Mouse (Mus musculus) heart, embryonic 13.5 days (tissue): ENCODE measurements around the gene Chst11. TPM values are rescaled to one million over a fixed set of nuclear protein-coding genes. Genes with fewer than 3 reads are reported as not detected.
A peak's percentile ranks its signal among the peaks of the same experiment; 100 is the strongest.

Source experiments
- ATAC-seq: fragments of 200-750 bp; cut with Nextera tagmentation; 2 replicates; pipeline ENCODE4 v1.8.0; 2017; ENCODE audit warnings: moderate TSS enrichment; ENCODE audit not compliant: insufficient number of reproducible peaks, low FRiP score, low TSS enrichment; ENCODE audit errors: extremely low read depth
- H3K27ac ChIP-seq: fragments of 300-500 bp; sonication (generic); replicated peaks from 2 replicates; pipeline ENCODE4 v1.5.1; 2015; ENCODE audit warnings: moderate library complexity, mild to moderate bottlenecking, inconsistent platforms
- H3K27me3 ChIP-seq: fragments of 300-500 bp; sonication (generic); replicated peaks from 2 replicates; pipeline ENCODE4 v1.6.1; 2015; ENCODE audit warnings: mild to moderate bottlenecking, inconsistent platforms
- H3K36me3 ChIP-seq: fragments of 300-500 bp; sonication (generic); 2 replicates; pipeline ENCODE4 v1.6.1; 2015; ENCODE audit warnings: mild to moderate bottlenecking, inconsistent platforms
- H3K4me1 ChIP-seq: fragments of 300-500 bp; sonication (generic); 2 replicates; pipeline ENCODE4 v1.6.1; 2015; ENCODE audit warnings: inconsistent platforms
- H3K4me2 ChIP-seq: fragments of 300-500 bp; sonication (generic); 2 replicates; pipeline ENCODE4 v1.6.1; 2015; ENCODE audit warnings: inconsistent platforms, mild to moderate bottlenecking, moderate library complexity
- H3K4me3 ChIP-seq: fragments of 300-500 bp; sonication (generic); 2 replicates; pipeline ENCODE4 v1.5.1; 2015; ENCODE audit warnings: moderate library complexity, mild to moderate bottlenecking, inconsistent platforms
- H3K9ac ChIP-seq: fragments of 300-500 bp; sonication (generic); 2 replicates; pipeline ENCODE4 v1.6.1; 2015; ENCODE audit warnings: inconsistent platforms, mild to moderate bottlenecking, moderate library complexity
- H3K9me3 ChIP-seq: fragments of 300-500 bp; sonication (generic); 2 replicates; pipeline ENCODE4 v1.6.1; 2016; ENCODE audit warnings: inconsistent platforms
- WGBS: fragments of 180-500 bp; shearing (Covaris S2); methylation state at CpG from one replicate; pipeline ENCODE4 v1.1.7; 2015; ENCODE audit warnings: mixed read lengths; 5-methylcytosine and 5-hydroxymethylcytosine counted together
- polyA plus RNA-seq: library from polyadenylated mRNA; unstranded; fragments of >200 nt; fragmentation: Nextera tagmentation; extraction: Ambion mirVana; gene quantifications from 2 replicates; pipeline ENCODE4 v1.2.1, GENCODE M21; 2015

The Chst11 gene
- polyA plus RNA-seq, 1 experiment from 2014 or later: 2.4 TPM

GRCm38 (mm10) chr10:83036340-83037045, 51.2 kb downstream of the Chst11 start:
- no peak overlapping the region for H3K9ac ChIP-seq
- no peak; the same call in 1 of the 2 replicates for ATAC-seq
- H3K4me3 ChIP-seq: no peak overlapping the region
- H3K4me2 ChIP-seq: no peak overlapping the region
- no peaks in the 10 kb centered on the region for H3K36me3 ChIP-seq
- peaks cover 46% of the 10 kb centered on the region for H3K4me1 ChIP-seq
- peaks cover 22% of the 10 kb centered on the region for H3K27me3 ChIP-seq
- WGBS: 81% methylated on average over 20 of the region's 20 CpGs
- H3K9me3 ChIP-seq: no peaks in the 10 kb centered on the region
- no peak overlapping the region for H3K27ac ChIP-seq

GRCm38 (mm10) chr10:83038166-83038565, 52.9 kb downstream of the Chst11 start:
- 87% methylated on average over 9 of the region's 9 CpGs for WGBS
- Histone ChIP-seq H3K9me3 (no peaks in the 10 kb centered on the region), H3K36me3 (no peaks in the 10 kb centered on the region), H3K4me2 (no peak overlapping the region), H3K4me1 (peaks cover 46% of the 10 kb centered on the region), H3K27me3 (peaks cover 20% of the 10 kb centered on the region), H3K9ac (no peak overlapping the region), H3K27ac (no peak overlapping the region), H3K4me3 (no peak overlapping the region)
- ATAC-seq: no peak

DNA sequence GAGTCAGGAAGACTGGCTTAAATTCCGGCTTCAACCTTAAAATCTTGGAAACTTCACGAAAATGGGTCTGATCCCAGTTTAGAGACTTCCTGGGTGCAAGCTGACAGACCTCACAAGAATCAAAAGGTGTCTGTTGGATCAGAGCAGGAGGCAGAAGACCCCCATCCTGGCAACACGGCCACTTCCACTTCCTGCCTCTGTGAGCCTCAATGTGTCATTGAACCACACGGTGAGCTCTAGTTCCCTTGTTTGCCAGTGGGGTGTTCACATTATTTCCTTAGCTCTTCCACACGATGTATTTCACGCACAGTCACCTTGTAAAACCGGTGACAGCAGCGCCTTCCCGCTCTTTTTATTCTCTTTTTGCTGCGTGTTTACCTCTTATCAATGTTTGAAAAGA, 54.1 kb downstream of the Chst11 start:
- no peak overlapping the region for H3K9ac ChIP-seq
- H3K27me3 ChIP-seq: peaks cover 16% of the 10 kb centered on the region
- H3K4me2 ChIP-seq: no peak overlapping the region
- H3K27ac ChIP-seq: no peak overlapping the region
- ATAC-seq: no peak
- no peaks in the 10 kb centered on the region for H3K9me3 ChIP-seq
- 78% methylated on average over 10 of the region's 10 CpGs for WGBS
- peaks cover 54% of the 10 kb centered on the region for H3K4me1 ChIP-seq
- no peaks in the 10 kb centered on the region for H3K36me3 ChIP-seq
- no peak overlapping the region for H3K4me3 ChIP-seq

- ATAC-seq: no peak
- Histone ChIP-seq H3K4me3 (no peak overlapping the region), H3K27me3 (peaks cover 16% of the 10 kb centered on the region), H3K9ac (no peak overlapping the region), H3K4me1 (peaks cover 49% of the 10 kb centered on the region), H3K27ac (no peak overlapping the region), H3K9me3 (no peaks in the 10 kb centered on the region), H3K36me3 (no peaks in the 10 kb centered on the region), H3K4me2 (no peak overlapping the region)
- 53% methylated on average over 9 of the region's 9 CpGs for WGBS
Measured at GRCm38 (mm10) chr10:83041875-83042274, 56.6 kb downstream of the Chst11 start.

- no peak for ATAC-seq
- Histone ChIP-seq H3K27ac (peak overlapping the region; percentile 75), H3K36me3 (no peaks in the 10 kb centered on the region), H3K4me3 (no peak overlapping the region), H3K9me3 (no peaks in the 10 kb centered on the region), H3K4me2 (no peak overlapping the region), H3K9ac (peak overlapping the region; percentile 61), H3K4me1 (peaks cover 43% of the 10 kb centered on the region), H3K27me3 (peaks cover 12% of the 10 kb centered on the region)
- WGBS: 48% methylated on average over 10 of the region's 10 CpGs
Measured at GRCm38 (mm10) chr10:83042613-83043477, 57.5 kb downstream of the Chst11 start.

- H3K9ac ChIP-seq: no peak overlapping the region
- WGBS: 52% methylated on average over 2 of the region's 2 CpGs
- ATAC-seq: no peak
Measured at GRCm38 (mm10) chr10:83043478-83044259, 58.4 kb downstream of the Chst11 start.

GRCm38 (mm10) chr10:83049174-83049780, 64.0 kb downstream of the Chst11 start:
- ATAC-seq: no peak

More at GRCm38 (mm10) chr10:83043478-83044259, 58.4 kb downstream of the Chst11 start:
- no peak overlapping the region for H3K4me3 ChIP-seq
- no peaks in the 10 kb centered on the region for H3K36me3 ChIP-seq
- H3K4me2 ChIP-seq: no peak overlapping the region
- H3K4me1 ChIP-seq: peaks cover 43% of the 10 kb centered on the region
- peak overlapping the region; percentile 75 for H3K27ac ChIP-seq
- no peaks in the 10 kb centered on the region for H3K9me3 ChIP-seq
- H3K27me3 ChIP-seq: peaks cover 6% of the 10 kb centered on the region; the same call in 1 of the 2 replicates

GRCm38 (mm10) chr10:83053886-83054550, 68.7 kb downstream of the Chst11 start:
- H3K27ac ChIP-seq: no peak overlapping the region
- peaks cover 7% of the 10 kb centered on the region; the same call in 1 of the 2 replicates for H3K36me3 ChIP-seq
- ATAC-seq: no peak
- 83% methylated on average over 10 of the region's 10 CpGs for WGBS
- H3K27me3 ChIP-seq: no peaks in the 10 kb centered on the region
- H3K4me2 ChIP-seq: no peak overlapping the region
- H3K9ac ChIP-seq: no peak overlapping the region
- no peaks in the 10 kb centered on the region for H3K9me3 ChIP-seq
- peaks cover 43% of the 10 kb centered on the region for H3K4me1 ChIP-seq
- no peak overlapping the region for H3K4me3 ChIP-seq

More at GRCm38 (mm10) chr10:83049174-83049780, 64.0 kb downstream of the Chst11 start:
- H3K27me3 ChIP-seq: no peaks in the 10 kb centered on the region
- no peaks in the 10 kb centered on the region for H3K9me3 ChIP-seq
- H3K4me3 ChIP-seq: no peak overlapping the region
- peaks cover 32% of the 10 kb centered on the region for H3K4me1 ChIP-seq
- H3K36me3 ChIP-seq: peaks cover 7% of the 10 kb centered on the region; the same call in 1 of the 2 replicates
- H3K4me2 ChIP-seq: no peak overlapping the region
- no peak overlapping the region for H3K9ac ChIP-seq
- no peak overlapping the region for H3K27ac ChIP-seq
- 66% methylated on average over 12 of the region's 12 CpGs for WGBS

- WGBS: 76% methylated on average over 7 of the region's 7 CpGs
- Histone ChIP-seq H3K9ac (no peak overlapping the region), H3K27ac (no peak overlapping the region), H3K4me2 (no peak overlapping the region), H3K4me3 (no peak overlapping the region), H3K36me3 (peaks cover 8% of the 10 kb centered on the region; the same call in 1 of the 2 replicates), H3K4me1 (peaks cover 48% of the 10 kb centered on the region), H3K9me3 (no peaks in the 10 kb centered on the region), H3K27me3 (no peaks in the 10 kb centered on the region)
- no peak for ATAC-seq
Measured at GRCm38 (mm10) chr10:83056291-83056690, 71.0 kb downstream of the Chst11 start.

GRCm38 (mm10) chr10:83056866-83057265, 71.6 kb downstream of the Chst11 start:
- no peak for ATAC-seq
- Histone ChIP-seq H3K9me3 (no peaks in the 10 kb centered on the region), H3K4me2 (no peak overlapping the region), H3K27ac (no peak overlapping the region), H3K4me1 (peaks cover 47% of the 10 kb centered on the region), H3K27me3 (no peaks in the 10 kb centered on the region), H3K4me3 (no peak overlapping the region), H3K9ac (no peak overlapping the region), H3K36me3 (peaks cover 12% of the 10 kb centered on the region; the same call in 1 of the 2 replicates)
- 60% methylated on average over 4 of the region's 4 CpGs for WGBS
